Mouse (Mus musculus) megakaryocyte, embryonic 14.5 days (primary cell): ENCODE measurements around the gene Gng12.

ENCODE experiments used
- FLI1 ChIP-seq: IDR thresholded peaks from 2 replicates; pipeline ENCODE4 v1.6.1; 2012; ENCODE audit warnings: low read length, inconsistent platforms, mixed read lengths
- GATA1 ChIP-seq: IDR thresholded peaks from 3 replicates; pipeline ENCODE4 v1.6.1; 2012; ENCODE audit warnings: mixed read lengths, low read length, inconsistent platforms, borderline replicate concordance

- TF ChIP-seq GATA1 = no peak
- TF ChIP-seq FLI1 = no peak
These were observed 68.0 kb downstream of the Gng12 start for GRCm38 (mm10) chr6:66964222-66964621.
